Mouse (Mus musculus): ENCODE measurements around the gene Sprr2e. TPM values are rescaled to one million over a fixed set of nuclear protein-coding genes. Genes with fewer than 3 reads are reported as not detected.

Sprr2e gene
- polyA plus RNA-seq, 1 experiment from 2014 or later: not detected

Other genes starting within 250 kb of the Sprr2e start
- not detected in 2 replicates for gene Prr9, start 228.2 kb upstream of the Sprr2e start, polyA plus RNA-seq (2016; fragmentation: Nextera tagmentation; extraction: Ambion mirVana)
- gene Lelp1, start 209.4 kb upstream of the Sprr2e start, polyA plus RNA-seq (2016; fragmentation: Nextera tagmentation; extraction: Ambion mirVana): not detected in 2 replicates
- gene Sprr2a1, start 136.3 kb upstream of the Sprr2e start, polyA plus RNA-seq (2016; fragmentation: Nextera tagmentation; extraction: Ambion mirVana): not detected in 2 replicates
- 1.4 TPM in 1 of 2 replicates, not detected in the other for gene Sprr2a2, start 136.2 kb upstream of the Sprr2e start, polyA plus RNA-seq (2016; fragmentation: Nextera tagmentation; extraction: Ambion mirVana)
- gene Sprr2a3, start 66.7 kb upstream of the Sprr2e start, polyA plus RNA-seq (2016; fragmentation: Nextera tagmentation; extraction: Ambion mirVana): not detected in 2 replicates
- gene Sprr2b, start 35.5 kb upstream of the Sprr2e start, polyA plus RNA-seq (2016; fragmentation: Nextera tagmentation; extraction: Ambion mirVana): 0.25 TPM in 1 of 2 replicates, not detected in the other
- not detected in 2 replicates for gene Sprr2d, start 13.0 kb upstream of the Sprr2e start, polyA plus RNA-seq (2016; fragmentation: Nextera tagmentation; extraction: Ambion mirVana)
- not detected in 2 replicates for gene Sprr2f, start 13.0 kb downstream of the Sprr2e start, polyA plus RNA-seq (2016; fragmentation: Nextera tagmentation; extraction: Ambion mirVana)
- not detected in 2 replicates for gene Sprr2h, start 33.5 kb downstream of the Sprr2e start, polyA plus RNA-seq (2016; fragmentation: Nextera tagmentation; extraction: Ambion mirVana)
- not detected in 2 replicates for gene Sprr2i, start 55.8 kb downstream of the Sprr2e start, polyA plus RNA-seq (2016; fragmentation: Nextera tagmentation; extraction: Ambion mirVana)
- gene Sprr2j-ps, start 65.9 kb downstream of the Sprr2e start, polyA plus RNA-seq (2016; fragmentation: Nextera tagmentation; extraction: Ambion mirVana): not detected in 2 replicates
- gene Gm9774, start 77.3 kb downstream of the Sprr2e start, polyA plus RNA-seq (2016; fragmentation: Nextera tagmentation; extraction: Ambion mirVana): 7.4 and 8.9 TPM in 2 replicates
- not detected in 2 replicates for gene Sprr2k, start 80.4 kb downstream of the Sprr2e start, polyA plus RNA-seq (2016; fragmentation: Nextera tagmentation; extraction: Ambion mirVana)
- gene Sprr1b, start 86.6 kb downstream of the Sprr2e start, polyA plus RNA-seq (2016; fragmentation: Nextera tagmentation; extraction: Ambion mirVana): not detected in 2 replicates
- gene Sprr3, start 106.6 kb downstream of the Sprr2e start, polyA plus RNA-seq (2016; fragmentation: Nextera tagmentation; extraction: Ambion mirVana): not detected in 2 replicates
- gene Sprr1a, start 133.8 kb downstream of the Sprr2e start, polyA plus RNA-seq (2016; fragmentation: Nextera tagmentation; extraction: Ambion mirVana): not detected in 2 replicates
- gene Sprr4, start 148.3 kb downstream of the Sprr2e start, polyA plus RNA-seq (2016; fragmentation: Nextera tagmentation; extraction: Ambion mirVana): not detected in 2 replicates
- not detected in 2 replicates for gene 2310046K23Rik, start 182.4 kb downstream of the Sprr2e start, polyA plus RNA-seq (2016; fragmentation: Nextera tagmentation; extraction: Ambion mirVana)
- gene Ivl, start 221.6 kb downstream of the Sprr2e start, polyA plus RNA-seq (2016; fragmentation: Nextera tagmentation; extraction: Ambion mirVana): 0.10 and 0.13 TPM in 2 replicates
- gene Smcp, start 236.9 kb downstream of the Sprr2e start, polyA plus RNA-seq (2016; fragmentation: Nextera tagmentation; extraction: Ambion mirVana): not detected in 2 replicates